Mouse (Mus musculus) ES-Bruce4 (cell line): ENCODE data around the gene Acbd6. TPM values are rescaled to one million over a fixed set of nuclear protein-coding genes. Genes with fewer than 3 reads are reported as not detected.

Source experiments
- H3K27ac ChIP-seq: 2 replicates; pipeline ENCODE4 v1.5.1; 2012; ENCODE audit warnings: low read length, inconsistent platforms; ENCODE audit not compliant: insufficient read depth
- H3K27me3 ChIP-seq: 2 replicates; pipeline ENCODE4 v1.6.1; 2012; ENCODE audit warnings: mild to moderate bottlenecking, low read length, inconsistent platforms; ENCODE audit not compliant: control insufficient read depth, poor library complexity, insufficient read depth, severe bottlenecking
- H3K36me3 ChIP-seq: 2 replicates; pipeline ENCODE4 v1.6.1; 2012; ENCODE audit warnings: inconsistent platforms, mild to moderate bottlenecking, low read length, moderate library complexity; ENCODE audit not compliant: control insufficient read depth, poor library complexity, insufficient read depth, severe bottlenecking
- H3K4me1 ChIP-seq: one replicate; pipeline ENCODE4 v1.8.1; 2011; ENCODE audit warnings: low read length; ENCODE audit not compliant: control insufficient read depth, insufficient read depth
- H3K4me3 ChIP-seq: 2 replicates; pipeline ENCODE4 v1.5.1; 2011; ENCODE audit warnings: low read depth, mild to moderate bottlenecking, low read length
- H3K9ac ChIP-seq: 2 replicates; pipeline ENCODE4 v1.6.1; 2012; ENCODE audit warnings: low read depth, mild to moderate bottlenecking, inconsistent platforms; ENCODE audit not compliant: poor library complexity, severe bottlenecking
- H3K9me3 ChIP-seq: replicated peaks from 2 replicates; pipeline ENCODE4 v1.6.1; 2012; ENCODE audit warnings: mild to moderate bottlenecking, low read length, inconsistent platforms; ENCODE audit not compliant: control insufficient read depth, poor library complexity, insufficient read depth, severe bottlenecking
- CTCF ChIP-seq: IDR thresholded peaks from one replicate; pipeline ENCODE4 v1.8.1; 2011; ENCODE audit warnings: low read depth, low read length
- EP300 ChIP-seq: IDR thresholded peaks from 2 replicates; pipeline ENCODE4 v1.6.1; 2011; ENCODE audit warnings: low read depth, low read length; ENCODE audit not compliant: insufficient read depth
- POLR2A ChIP-seq: IDR thresholded peaks from one replicate; pipeline ENCODE4 v1.8.1; 2011; ENCODE audit warnings: low read length; ENCODE audit not compliant: insufficient read depth
- polyA plus RNA-seq: library from polyadenylated mRNA; stranded (reverse); fragments of >200 nt; gene quantifications from 2 replicates; pipeline ENCODE4 v1.2.4, GENCODE M21; 2011; ENCODE audit warnings: low read depth; ENCODE audit not compliant: missing spikeins, insufficient read depth, insufficient read length

Acbd6 gene
- polyA plus RNA-seq, 1 experiment = 62.2 TPM

- Histone ChIP-seq H3K27me3 (no peaks in the 10 kb centered on the region; the same call in 1 of the 2 replicates), H3K4me1 (no peaks in the 10 kb centered on the region), H3K27ac (no peak overlapping the region), H3K36me3 (no peaks in the 10 kb centered on the region), H3K9me3 (no peaks in the 10 kb centered on the region), H3K9ac (no peak overlapping the region), H3K4me3 (no peak overlapping the region)
- TF ChIP-seq POLR2A (no peak), CTCF (no peak), EP300 (no peak)
Observed at GRCm38 (mm10) chr1:155675570-155675969, 117.7 kb downstream of the Acbd6 start.

DNA sequence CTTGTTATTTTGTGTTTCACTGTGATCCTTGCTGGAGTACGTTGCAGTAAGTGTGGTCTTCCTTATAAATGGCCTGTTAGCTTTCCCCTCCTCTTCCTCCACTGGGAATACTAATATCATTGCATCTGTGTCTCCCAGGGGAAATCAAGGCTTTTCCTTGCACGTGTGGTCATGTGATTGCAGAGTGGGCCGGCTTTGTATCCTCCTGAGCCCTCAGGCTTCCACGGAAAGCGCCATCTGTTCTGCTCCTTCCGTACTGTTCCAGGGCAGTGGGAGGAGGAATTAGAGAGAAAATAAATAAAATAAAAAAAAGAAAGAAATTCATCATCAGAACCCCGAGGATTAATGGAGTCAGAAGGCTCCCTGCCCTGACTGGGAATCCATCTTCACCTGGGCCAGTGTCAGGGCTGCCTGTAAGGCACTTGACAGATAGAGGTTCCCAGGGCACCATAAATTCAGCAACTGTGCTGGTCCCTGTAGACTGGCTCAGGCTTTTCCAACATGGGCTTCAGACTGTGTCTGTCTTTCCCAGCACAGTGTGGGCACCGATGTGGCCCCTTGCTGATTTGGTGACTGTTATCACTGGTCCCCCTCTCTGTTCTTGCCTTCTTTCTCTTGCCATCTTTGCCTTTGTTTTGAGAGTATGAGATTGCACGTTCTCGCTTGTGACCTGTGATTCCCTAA lies 123.3 kb downstream of the Acbd6 start:
- TF ChIP-seq CTCF (no peak), EP300 (no peak), POLR2A (no peak)
- Histone ChIP-seq H3K27ac (no peak overlapping the region), H3K27me3 (no peaks in the 10 kb centered on the region), H3K9ac (no peak overlapping the region), H3K9me3 (no peaks in the 10 kb centered on the region), H3K4me3 (no peak overlapping the region), H3K36me3 (no peaks in the 10 kb centered on the region), H3K4me1 (no peaks in the 10 kb centered on the region)

GRCm38 (mm10) chr1:155686816-155687215 lies 128.9 kb downstream of the Acbd6 start:
- TF ChIP-seq POLR2A (no peak), EP300 (no peak), CTCF (no peak)
- H3K9ac ChIP-seq = no peak overlapping the region
- H3K27ac ChIP-seq = no peak overlapping the region
- H3K4me1 ChIP-seq = no peaks in the 10 kb centered on the region
- no peaks in the 10 kb centered on the region for H3K27me3 ChIP-seq
- H3K36me3 ChIP-seq = no peaks in the 10 kb centered on the region
- H3K9me3 ChIP-seq = no peaks in the 10 kb centered on the region
- H3K4me3 ChIP-seq = no peak overlapping the region

GRCm38 (mm10) chr1:155689141-155689540 lies 131.2 kb downstream of the Acbd6 start:
- TF ChIP-seq EP300 (no peak), CTCF (no peak), POLR2A (no peak)
- Histone ChIP-seq H3K27me3 (no peaks in the 10 kb centered on the region), H3K36me3 (no peaks in the 10 kb centered on the region), H3K4me3 (no peak overlapping the region), H3K9ac (no peak overlapping the region), H3K4me1 (no peaks in the 10 kb centered on the region), H3K9me3 (no peaks in the 10 kb centered on the region), H3K27ac (no peak overlapping the region)

GRCm38 (mm10) chr1:155689558-155689957 lies 131.6 kb downstream of the Acbd6 start:
- H3K27me3 ChIP-seq = no peaks in the 10 kb centered on the region
- H3K4me1 ChIP-seq = no peaks in the 10 kb centered on the region
- no peak overlapping the region for H3K4me3 ChIP-seq
- no peak overlapping the region for H3K9ac ChIP-seq
- H3K27ac ChIP-seq = no peak overlapping the region
- TF ChIP-seq CTCF (no peak), POLR2A (no peak), EP300 (no peak)
- no peaks in the 10 kb centered on the region for H3K9me3 ChIP-seq
- no peaks in the 10 kb centered on the region for H3K36me3 ChIP-seq

GRCm38 (mm10) chr1:155692230-155692629 lies 134.3 kb downstream of the Acbd6 start:
- Histone ChIP-seq H3K27ac (no peak overlapping the region), H3K9me3 (no peaks in the 10 kb centered on the region), H3K4me3 (no peak overlapping the region), H3K9ac (no peak overlapping the region), H3K4me1 (no peaks in the 10 kb centered on the region), H3K36me3 (no peaks in the 10 kb centered on the region), H3K27me3 (no peaks in the 10 kb centered on the region)
- TF ChIP-seq CTCF = no peak
- TF ChIP-seq EP300 = no peak
- no peak for TF ChIP-seq POLR2A
